Mouse (Mus musculus) v-Abl transformed pro-B cells (cell line): Measurements from ENCODE around the gene Kcne4.
"Not testable (repeated sequence)": the region's sequence is repeated elsewhere in the genome, so short reads cannot be mapped to it uniquely, and the experiment has no call there.

Experiments used
- in situ Hi-C, 2 experiments: fragments of 400-800 bp; cut with MboI; formaldehyde crosslinking; loops; one replicate each; pipeline ENCODE4 v1.15.1; 2025; ENCODE audit not compliant: unreplicated experiment in 2 of 2

Gene Kcne4

GRCm38 (mm10) chr1:78816639-78817038 is at the start of gene Kcne4:
TSS of gene Kcne4 (plus strand) at chr1:78816758.
- in situ Hi-C loops: no loop called here

- in situ Hi-C loops: no loop called here
These were observed 34.7 kb upstream of the Kcne4 start for GRCm38 (mm10) chr1:78781899-78782298.

GRCm38 (mm10) chr1:78784936-78785335 is 31.6 kb upstream of the Kcne4 start:
- in situ Hi-C loops: not testable (repeated sequence)

DNA sequence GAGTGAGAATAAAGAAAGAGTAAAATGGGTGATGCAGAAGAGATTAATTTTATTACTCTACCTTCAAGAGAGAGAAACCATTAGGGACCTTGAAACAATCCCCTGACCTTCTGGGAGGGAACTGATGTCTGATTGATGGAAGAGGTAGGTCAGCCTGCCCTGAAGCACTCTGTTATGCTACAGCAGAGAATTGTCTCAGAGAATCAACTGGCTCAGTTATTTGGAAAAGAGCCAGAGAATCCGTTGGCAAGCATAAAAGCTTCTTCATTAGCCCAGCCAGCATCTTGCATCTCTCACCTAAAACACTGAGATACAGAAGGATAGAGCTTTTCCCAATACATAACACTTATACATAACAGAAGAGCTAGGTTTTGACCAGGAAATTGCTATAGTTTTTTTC is 26.8 kb upstream of the Kcne4 start:
- in situ Hi-C loops: no loop called here

GRCm38 (mm10) chr1:78807428-78807827 is 9.1 kb upstream of the Kcne4 start:
- in situ Hi-C loops: no loop called here

GRCm38 (mm10) chr1:78809819-78810218 is 6.7 kb upstream of the Kcne4 start:
- in situ Hi-C loops: no loop called here

DNA sequence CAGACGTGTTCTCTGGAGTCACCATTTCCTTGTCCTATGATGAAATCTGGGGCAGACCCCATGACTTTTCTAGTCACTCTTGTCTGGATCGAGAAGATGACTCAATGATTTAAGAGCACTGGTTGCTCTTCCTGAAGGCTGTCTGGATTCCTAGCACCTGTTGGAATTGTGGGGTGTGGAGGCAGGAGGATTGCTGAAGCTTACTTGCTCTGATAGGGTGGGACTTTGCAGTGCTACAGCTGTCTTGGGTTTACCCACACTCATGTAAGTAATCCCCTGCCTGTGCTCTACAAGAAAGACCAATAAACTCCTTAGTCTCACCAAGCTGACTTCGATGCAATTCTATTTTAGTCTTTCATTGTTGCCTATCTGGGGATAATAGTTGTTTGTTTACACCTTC is 5.7 kb upstream of the Kcne4 start:
- in situ Hi-C loops: no loop called here

GRCm38 (mm10) chr1:78811975-78812490 is 4.5 kb upstream of the Kcne4 start:
- in situ Hi-C loops: no loop called here

GRCm38 (mm10) chr1:78817756-78818155 is 1.2 kb downstream of the Kcne4 start:
- in situ Hi-C loops: no loop called here

DNA sequence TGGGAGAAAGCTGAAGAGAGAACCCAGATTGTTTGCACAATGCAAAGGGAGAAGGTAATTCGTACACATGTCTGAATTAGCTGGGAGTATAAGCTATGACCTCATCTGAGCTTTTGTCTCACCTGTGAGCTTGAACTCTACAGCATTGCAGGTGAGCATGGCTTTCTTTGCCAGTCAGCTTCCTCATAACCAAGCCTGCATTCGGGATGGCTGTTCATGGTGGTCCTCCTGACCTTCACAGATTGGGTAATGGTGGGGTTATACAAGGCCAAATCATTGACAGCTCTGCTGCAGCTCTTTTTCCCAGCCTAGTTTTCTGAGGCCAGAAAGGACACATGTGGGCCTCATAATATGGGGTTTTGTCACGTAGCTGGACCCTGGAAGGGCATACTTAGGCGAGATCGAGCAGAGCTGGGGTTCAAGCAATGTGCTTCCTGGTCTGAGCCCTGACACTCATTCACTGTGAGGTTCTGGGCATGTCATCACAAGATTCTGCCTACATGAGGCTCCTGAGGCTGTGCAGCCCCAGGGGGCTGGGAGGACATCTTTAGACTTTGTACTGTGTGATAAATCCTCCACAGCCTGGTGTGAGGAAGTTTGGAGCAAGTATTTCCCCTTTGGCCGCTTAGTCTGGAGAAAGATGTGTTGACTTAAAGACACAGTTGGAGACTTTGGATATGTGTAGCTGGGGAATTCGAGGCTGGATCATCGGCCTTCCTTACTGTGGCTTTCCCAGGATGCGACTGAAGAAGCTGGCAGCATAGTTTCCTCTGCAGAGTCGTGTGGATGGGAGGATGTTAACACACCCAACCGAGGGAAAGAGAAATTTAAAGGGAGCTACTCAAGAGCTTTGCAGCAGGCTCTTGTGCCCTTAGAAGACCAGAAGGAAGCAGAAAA is 2.3 kb downstream of the Kcne4 start:
- in situ Hi-C loops: no loop called here

GRCm38 (mm10) chr1:78819592-78819991 is 3.0 kb downstream of the Kcne4 start:
- in situ Hi-C loops: no loop called here

DNA sequence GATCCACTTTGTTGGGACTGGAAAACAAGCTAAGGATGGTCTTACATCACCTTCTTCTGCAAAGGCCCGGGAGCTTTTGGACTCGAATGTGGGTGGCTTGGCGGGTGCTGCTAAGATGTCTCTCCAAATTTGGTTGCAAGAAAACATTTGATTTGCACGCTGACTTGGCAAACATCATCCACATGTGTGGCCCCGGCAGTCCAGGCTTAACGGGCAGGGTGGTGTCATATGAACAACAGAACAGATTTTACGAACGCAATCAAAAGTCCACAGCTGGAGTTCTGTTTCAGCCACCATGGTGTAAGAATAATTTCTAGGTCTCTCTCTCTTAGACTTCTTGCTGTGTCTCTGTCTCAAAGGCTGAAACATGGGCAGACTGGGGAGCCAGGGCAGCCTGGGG is 3.6 kb downstream of the Kcne4 start:
- in situ Hi-C loops: no loop called here

GRCm38 (mm10) chr1:78821111-78821510 is 4.6 kb downstream of the Kcne4 start:
- in situ Hi-C loops: no loop called here

- in situ Hi-C loops: no loop called here
These were observed 5.3 kb downstream of the Kcne4 start for GRCm38 (mm10) chr1:78821733-78822430.

DNA sequence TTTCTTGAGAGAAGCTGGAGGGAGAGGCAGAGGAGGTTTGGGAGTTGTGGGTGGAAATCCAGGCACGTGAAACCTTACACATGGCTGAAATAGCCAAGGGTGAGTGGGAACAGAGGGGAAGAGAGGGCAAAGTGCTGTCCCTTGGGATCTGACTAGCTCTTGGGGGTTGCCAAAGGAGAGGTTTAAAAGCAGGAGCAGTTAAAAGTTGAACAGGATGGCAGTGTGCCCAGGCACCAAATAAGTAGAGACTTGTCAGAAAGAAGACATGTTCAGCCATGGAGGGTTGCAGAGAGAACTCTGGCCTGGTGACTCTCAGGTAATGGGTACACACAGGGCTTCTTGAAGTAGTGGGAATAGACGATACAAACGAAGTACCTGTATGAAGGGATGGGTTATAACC is 8.7 kb downstream of the Kcne4 start:
- in situ Hi-C loops: no loop called here

- in situ Hi-C loops: no loop called here
These were observed 21.9 kb downstream of the Kcne4 start for GRCm38 (mm10) chr1:78838468-78838867.

DNA sequence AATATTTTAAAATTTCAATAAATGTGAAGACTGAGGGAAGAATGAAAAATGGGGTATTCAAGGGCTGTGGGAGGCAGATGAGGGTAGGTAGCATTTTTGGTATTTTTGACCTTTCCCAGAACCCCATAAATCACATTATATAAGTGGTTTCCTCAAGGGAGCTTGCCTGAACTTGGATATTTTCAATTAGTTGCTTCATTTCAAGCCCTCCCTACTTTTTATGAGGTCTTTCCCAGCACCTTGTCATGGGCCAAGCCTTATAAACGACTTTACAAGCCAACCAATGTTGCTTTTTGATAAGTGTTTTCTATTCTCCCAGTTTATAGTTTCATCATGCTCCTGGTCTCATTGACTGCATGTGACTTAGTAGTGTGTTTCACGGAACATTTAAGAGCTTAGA is 24.2 kb downstream of the Kcne4 start:
- in situ Hi-C loops: no loop called here

GRCm38 (mm10) chr1:78845661-78846060 is 29.1 kb downstream of the Kcne4 start:
- in situ Hi-C loops: no loop called here

DNA sequence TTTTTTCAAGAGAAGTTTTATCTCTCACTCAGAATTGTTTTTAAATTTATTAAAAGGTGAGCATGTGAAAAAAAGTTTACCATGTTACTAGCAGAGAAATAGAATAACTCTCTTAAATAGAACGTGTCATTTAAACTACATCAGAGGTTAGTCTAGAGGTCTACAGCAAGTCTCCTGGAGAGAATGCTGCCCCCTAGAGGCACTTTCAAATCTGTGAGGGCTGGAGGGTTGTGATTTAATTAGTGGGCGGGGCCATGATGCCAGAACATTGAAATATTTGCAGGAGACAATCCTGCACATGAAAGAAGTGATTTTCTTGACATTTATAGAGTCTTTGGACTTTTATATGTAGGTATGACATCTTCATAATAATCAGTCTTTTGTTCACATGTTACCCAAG is 29.9 kb downstream of the Kcne4 start:
- in situ Hi-C loops: no loop called here

GRCm38 (mm10) chr1:78852408-78853093 is 36.0 kb downstream of the Kcne4 start:
- in situ Hi-C loops: no loop called here

DNA sequence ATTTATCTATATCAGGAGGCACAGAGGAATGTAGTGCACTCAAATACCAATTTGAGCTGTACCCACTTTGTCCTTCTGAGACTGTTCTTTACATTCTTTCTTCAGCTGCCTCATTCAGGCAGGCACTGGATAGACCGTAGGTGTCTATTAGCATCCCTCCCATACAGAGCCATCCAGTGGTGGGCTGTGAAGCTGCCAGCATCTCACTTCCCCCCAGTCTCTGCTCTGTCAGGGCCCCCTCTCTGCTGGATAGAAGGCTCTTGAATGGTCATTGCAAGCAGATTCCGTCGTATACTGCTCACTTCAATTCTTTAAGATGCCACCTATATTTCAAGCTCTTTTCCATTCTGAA is 36.5 kb downstream of the Kcne4 start:
- in situ Hi-C loops: no loop called here
